Mouse (Mus musculus): ENCODE results near the gene Tmem106c. TPM values are rescaled to one million over a fixed set of nuclear protein-coding genes. Genes with fewer than 3 reads are reported as not detected.

The Tmem106c gene
- polyA plus RNA-seq, 1 experiment from 2014 or later, result 52.0 TPM

DNA sequence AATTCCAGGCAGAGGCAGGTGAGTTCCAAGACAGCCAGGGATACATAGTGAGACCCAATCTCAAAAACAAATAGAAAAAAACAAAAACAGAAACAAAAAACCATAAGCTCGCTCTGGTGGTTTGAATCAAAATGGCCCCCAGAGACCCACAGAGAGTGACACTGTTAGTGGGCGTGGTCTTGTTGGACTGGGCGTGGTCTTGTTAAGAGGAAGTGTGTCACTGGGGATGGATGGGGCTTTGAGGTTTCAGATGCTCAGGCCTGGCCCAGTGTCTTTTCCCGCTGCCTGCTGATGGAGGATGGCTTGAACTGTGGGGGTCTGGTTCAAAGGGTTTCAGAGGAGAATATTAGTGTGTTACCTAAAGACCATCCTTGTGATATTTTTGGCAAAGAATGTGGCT, 53.9 kb downstream of the Tmem106c start:
- 78% methylated on average over 4 of the region's 4 CpGs for WGBS
- H3K4me2 ChIP-seq (replicated peaks; ENCODE audit: low read depth, low read length), result no peak overlapping the region

DNA sequence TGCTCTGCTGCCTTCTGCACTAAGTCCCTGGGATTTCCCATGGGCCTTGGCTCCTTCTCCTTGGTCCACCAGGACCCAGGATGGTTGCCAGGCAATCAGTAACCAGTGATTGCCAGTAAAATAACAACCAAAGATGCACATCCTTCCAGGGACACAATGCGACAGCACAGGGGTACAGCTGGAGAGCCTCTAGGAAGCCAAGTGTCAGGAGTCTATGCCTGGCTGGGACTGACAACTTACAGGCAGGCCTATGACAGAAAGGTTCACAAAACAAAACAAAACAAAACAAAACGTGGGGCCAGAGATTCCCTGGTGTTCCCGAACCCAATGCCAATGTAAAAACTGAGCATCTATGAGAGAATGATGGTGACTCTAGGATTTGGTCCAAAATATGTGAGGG, 55.0 kb downstream of the Tmem106c start:
- no peaks in the 10 kb centered on the region for H3K4me1 ChIP-seq (replicated peaks; ENCODE audit: control insufficient read depth, insufficient read depth, low read length)
- no peaks in the 10 kb centered on the region for H3K27me3 ChIP-seq (ENCODE audit: control insufficient read depth, insufficient read depth, low read length)
- no peak overlapping the region for H3K9ac ChIP-seq (ENCODE audit: low read depth, low read length)
- H3K27ac ChIP-seq (ENCODE audit: low read depth, low read length), result no peak overlapping the region
- no peak overlapping the region for H3K4me3 ChIP-seq (ENCODE audit: low read depth, low read length)
- no peak for DNase-seq (ENCODE audit: low spot score)
- H3K4me2 ChIP-seq (replicated peaks; ENCODE audit: low read depth, low read length), result no peak overlapping the region
- 65% methylated on average over 3 of the region's 3 CpGs for WGBS
- H3K9me3 ChIP-seq (ENCODE audit: control insufficient read depth, low read length), result no peaks in the 10 kb centered on the region
- ATAC-seq (ENCODE audit: low FRiP score), result no peak
- H3K36me3 ChIP-seq (ENCODE audit: control insufficient read depth, insufficient read depth, low read length), result no peaks in the 10 kb centered on the region

More for the DNA sequence above, 53.9 kb downstream of the Tmem106c start:
- H3K4me3 ChIP-seq (ENCODE audit: low read depth, low read length), result no peak overlapping the region
- ATAC-seq (ENCODE audit: low FRiP score) (no peak), DNase-seq (ENCODE audit: low spot score) (no peak)
- no peaks in the 10 kb centered on the region for H3K9me3 ChIP-seq (ENCODE audit: control insufficient read depth, low read length)
- H3K27me3 ChIP-seq (ENCODE audit: control insufficient read depth, insufficient read depth, low read length), result no peaks in the 10 kb centered on the region
- H3K27ac ChIP-seq (ENCODE audit: low read depth, low read length), result no peak overlapping the region
- no peak overlapping the region for H3K9ac ChIP-seq (ENCODE audit: low read depth, low read length)
- H3K4me1 ChIP-seq (replicated peaks; ENCODE audit: control insufficient read depth, insufficient read depth, low read length), result no peaks in the 10 kb centered on the region
- H3K36me3 ChIP-seq (ENCODE audit: control insufficient read depth, insufficient read depth, low read length), result no peaks in the 10 kb centered on the region

Other genes starting within 250 kb of the Tmem106c start
- 0.11 TPM in 1 of 2 replicates, not detected in the other for gene Endou, start 232.9 kb upstream of the Tmem106c start, polyA plus RNA-seq (2014; fragmentation: Nextera tagmentation; extraction: Ambion mirVana)
- gene Rapgef3, start 196.2 kb upstream of the Tmem106c start, polyA plus RNA-seq (2014; fragmentation: Nextera tagmentation; extraction: Ambion mirVana), result 3.6 and 4.0 TPM in 2 replicates
- gene Slc48a1, start 185.7 kb upstream of the Tmem106c start, polyA plus RNA-seq (2014; fragmentation: Nextera tagmentation; extraction: Ambion mirVana), result 28.1 and 28.4 TPM in 2 replicates
- gene Hdac7, start 119.7 kb upstream of the Tmem106c start, polyA plus RNA-seq (2014; fragmentation: Nextera tagmentation; extraction: Ambion mirVana), result 17.9 and 19.4 TPM in 2 replicates
- gene Vdr, start 53.6 kb upstream of the Tmem106c start, polyA plus RNA-seq (2014; fragmentation: Nextera tagmentation; extraction: Ambion mirVana), result 0.22 TPM in 2 replicates
- 128 and 132 TPM in 2 replicates for gene Col2a1, start 40.5 kb downstream of the Tmem106c start, polyA plus RNA-seq (2014; fragmentation: Nextera tagmentation; extraction: Ambion mirVana)
- gene Pfkm, start 128.4 kb downstream of the Tmem106c start, polyA plus RNA-seq (2014; fragmentation: Nextera tagmentation; extraction: Ambion mirVana), result 32.1 and 32.6 TPM in 2 replicates
- gene Senp1, start 129.5 kb downstream of the Tmem106c start, polyA plus RNA-seq (2014; fragmentation: Nextera tagmentation; extraction: Ambion mirVana), result 40.6 and 41.5 TPM in 2 replicates
- gene Asb8, start 201.4 kb downstream of the Tmem106c start, polyA plus RNA-seq (2014; fragmentation: Nextera tagmentation; extraction: Ambion mirVana), result 47.6 and 53.2 TPM in 2 replicates
- 13.3 and 15.9 TPM in 2 replicates for gene Ccdc184, start 203.0 kb downstream of the Tmem106c start, polyA plus RNA-seq (2014; fragmentation: Nextera tagmentation; extraction: Ambion mirVana)
- not detected in 2 replicates for gene Olfr288, start 231.3 kb downstream of the Tmem106c start, polyA plus RNA-seq (2014; fragmentation: Nextera tagmentation; extraction: Ambion mirVana)

Data from hindbrain, embryonic 11.5 days (tissue).